Mouse (Mus musculus) intestine, embryonic 14.5 days (tissue): Measurements from ENCODE around the gene Ttf2. TPM values are rescaled to one million over a fixed set of nuclear protein-coding genes. Genes with fewer than 3 reads are reported as not detected.
A peak's percentile ranks its signal among the peaks of the same experiment; 100 is the strongest.

Source experiments
- ATAC-seq: fragments of 200-750 bp; cut with Nextera tagmentation; replicated peaks from 2 replicates; pipeline ENCODE4 v1.8.0; 2017; ENCODE audit warnings: low read depth, moderate number of reproducible peaks, moderate TSS enrichment, moderate library complexity; ENCODE audit not compliant: low FRiP score, low TSS enrichment
- DNase-seq: peaks from one replicate; pipeline ENCODE4 v3.0.0-alpha.2; 2018; ENCODE audit warnings: low spot score
- H3K27ac ChIP-seq: fragments of 300-500 bp; sonication (generic); 2 replicates; pipeline ENCODE4 v1.5.1; 2014; ENCODE audit warnings: low read depth, mild to moderate bottlenecking, control low read depth
- H3K27me3 ChIP-seq: fragments of 300-500 bp; sonication (generic); replicated peaks from 2 replicates; pipeline ENCODE4 v1.6.1; 2014; ENCODE audit warnings: low read length, control low read depth; ENCODE audit not compliant: control insufficient read depth, insufficient read depth
- H3K36me3 ChIP-seq: fragments of 300-500 bp; sonication (generic); 2 replicates; pipeline ENCODE4 v1.6.1; 2014; ENCODE audit warnings: low read length, control low read depth; ENCODE audit not compliant: control insufficient read depth, insufficient read depth
- H3K4me1 ChIP-seq: fragments of 300-500 bp; sonication (generic); replicated peaks from 2 replicates; pipeline ENCODE4 v1.6.1; 2014; ENCODE audit warnings: low read length, control low read depth, mixed read lengths; ENCODE audit not compliant: control insufficient read depth, insufficient read depth
- H3K4me2 ChIP-seq: fragments of 300-500 bp; sonication (generic); 2 replicates; pipeline ENCODE4 v1.6.1; 2014; ENCODE audit warnings: low read length
- H3K4me3 ChIP-seq: fragments of 300-500 bp; sonication (generic); 2 replicates; pipeline ENCODE4 v1.5.1; 2014; ENCODE audit warnings: low read depth, low read length, control low read depth, mixed read lengths
- H3K9ac ChIP-seq: fragments of 300-500 bp; sonication (generic); 2 replicates; pipeline ENCODE4 v1.6.1; 2014; ENCODE audit warnings: mild to moderate bottlenecking, low read length
- H3K9me3 ChIP-seq: fragments of 300-500 bp; sonication (generic); 2 replicates; pipeline ENCODE4 v1.6.1; 2016; ENCODE audit warnings: low read length, control low read depth; ENCODE audit not compliant: control insufficient read depth
- WGBS: fragments of 180-500 bp; shearing (Covaris S2); extraction: QIAGEN DNeasy Blood & Tissue Kit; methylation state at CpG from one replicate; pipeline ENCODE4 v1.1.7; 2014; 5-methylcytosine and 5-hydroxymethylcytosine counted together
- polyA plus RNA-seq: library from polyadenylated mRNA; unstranded; fragments of >200 nt; fragmentation: Nextera tagmentation; extraction: Ambion mirVana; gene quantifications from 2 replicates; pipeline ENCODE4 v1.2.1, GENCODE M21; 2014

Ttf2 gene
- polyA plus RNA-seq, 1 experiment from 2014 or later, result 16.2 TPM

DNA sequence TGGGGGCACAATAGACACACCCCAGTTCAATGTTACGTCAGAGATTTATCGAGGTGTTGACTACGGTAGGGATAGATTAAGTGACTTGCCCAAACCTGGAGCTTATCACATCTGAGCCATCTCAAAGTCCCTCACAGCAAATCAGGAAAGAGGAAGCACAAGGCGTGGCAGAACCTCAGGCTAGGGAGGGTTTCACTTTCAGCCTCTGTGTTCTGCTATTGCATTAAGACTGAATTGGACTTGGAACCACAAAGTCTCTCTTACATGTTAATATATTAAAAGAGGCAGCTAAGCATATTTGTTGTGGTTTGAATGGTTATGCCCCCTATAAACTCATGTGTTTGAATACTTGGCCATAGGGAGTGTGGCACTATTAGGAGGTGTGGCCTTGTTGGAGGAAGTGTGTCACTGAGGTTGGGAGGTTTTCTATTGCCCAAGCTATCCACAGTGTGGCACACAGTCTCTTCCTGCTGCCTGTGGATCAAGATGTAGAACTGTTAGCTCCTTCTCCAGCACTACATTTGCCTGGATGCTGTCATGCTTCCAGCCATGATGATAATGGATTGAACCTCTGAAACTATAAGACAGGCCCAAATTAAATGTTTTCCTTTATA lies 41.2 kb upstream of the Ttf2 start:
- no peaks in the 10 kb centered on the region for H3K9me3 ChIP-seq
- ATAC-seq (no peak), DNase-seq (no peak)
- H3K36me3 ChIP-seq, result no peaks in the 10 kb centered on the region
- H3K4me1 ChIP-seq, result peaks cover 5% of the 10 kb centered on the region
- no peak overlapping the region for H3K9ac ChIP-seq
- 83% methylated on average over 4 of the region's 4 CpGs for WGBS
- H3K4me2 ChIP-seq, result no peak overlapping the region
- H3K27me3 ChIP-seq, result no peaks in the 10 kb centered on the region
- no peak overlapping the region for H3K27ac ChIP-seq
- no peak overlapping the region for H3K4me3 ChIP-seq

DNA sequence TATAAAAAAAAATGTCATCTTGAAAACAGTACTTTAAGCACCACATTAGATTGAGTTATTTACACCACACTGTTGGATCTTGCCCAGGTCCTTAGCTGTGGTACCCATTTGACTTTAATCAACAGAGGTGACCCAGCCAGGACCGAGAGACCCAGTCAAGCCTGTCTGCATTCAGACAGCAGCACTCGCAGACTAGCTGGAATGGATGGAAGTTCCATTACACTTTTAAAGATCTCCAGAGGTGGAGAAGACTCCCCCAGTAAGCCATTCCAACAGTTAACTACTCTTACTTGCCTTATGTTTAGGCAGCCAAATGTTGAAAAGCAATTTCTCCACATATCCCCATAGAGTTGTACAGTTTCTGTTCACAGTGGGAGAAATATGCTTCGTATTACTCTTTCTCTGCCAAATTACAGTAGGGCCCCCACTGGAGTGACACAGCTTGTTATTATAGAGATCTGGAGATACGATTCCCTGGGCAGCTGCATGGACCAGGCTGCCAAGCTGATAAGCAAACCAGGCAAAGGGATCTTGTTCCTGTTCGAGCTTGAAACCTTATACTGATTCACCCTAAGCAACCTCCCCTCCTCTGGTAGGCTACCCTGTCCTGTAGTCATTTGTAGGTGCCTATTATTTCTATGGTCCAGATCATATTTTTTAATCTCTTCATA lies 37.8 kb upstream of the Ttf2 start:
- no peak for DNase-seq

DNA sequence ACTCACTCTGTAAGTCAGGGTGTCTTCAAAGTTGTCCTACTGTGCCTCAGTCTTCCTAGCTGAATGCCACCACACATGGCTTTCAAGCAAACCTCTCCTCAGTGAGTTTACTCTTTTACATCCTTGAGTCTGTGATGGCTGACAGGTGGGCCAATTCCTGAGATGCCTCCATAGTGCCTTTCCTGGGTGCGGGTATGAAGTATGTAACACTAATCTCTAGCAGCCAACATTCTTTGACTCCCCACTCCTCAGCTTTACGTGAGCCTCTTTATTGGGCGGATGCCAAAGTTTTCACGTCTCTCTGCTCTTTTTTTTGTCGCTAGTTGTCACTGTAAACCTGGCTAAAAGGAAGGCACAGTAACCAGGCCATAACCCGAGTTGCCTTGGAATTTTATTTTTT lies 35.9 kb upstream of the Ttf2 start:
- ATAC-seq (no peak), DNase-seq (no peak)
- no peak overlapping the region for H3K4me2 ChIP-seq
- no peak overlapping the region for H3K9ac ChIP-seq
- H3K4me1 ChIP-seq, result no peaks in the 10 kb centered on the region
- H3K36me3 ChIP-seq, result no peaks in the 10 kb centered on the region
- no peaks in the 10 kb centered on the region for H3K27me3 ChIP-seq
- 70% methylated on average over 6 of the region's 6 CpGs for WGBS
- no peak overlapping the region for H3K4me3 ChIP-seq
- no peaks in the 10 kb centered on the region for H3K9me3 ChIP-seq
- no peak overlapping the region for H3K27ac ChIP-seq

More for the DNA sequence above, 37.8 kb upstream of the Ttf2 start:
- H3K4me3 ChIP-seq, result no peak overlapping the region
- no peaks in the 10 kb centered on the region for H3K27me3 ChIP-seq
- WGBS, result 78% methylated on average over 5 of the region's 5 CpGs
- no peak overlapping the region for H3K4me2 ChIP-seq
- H3K9me3 ChIP-seq, result no peaks in the 10 kb centered on the region
- H3K27ac ChIP-seq, result no peak overlapping the region
- H3K4me1 ChIP-seq, result peaks cover 2% of the 10 kb centered on the region; the same call in 1 of the 2 replicates
- no peak for ATAC-seq
- H3K36me3 ChIP-seq, result no peaks in the 10 kb centered on the region
- H3K9ac ChIP-seq, result no peak overlapping the region

DNA sequence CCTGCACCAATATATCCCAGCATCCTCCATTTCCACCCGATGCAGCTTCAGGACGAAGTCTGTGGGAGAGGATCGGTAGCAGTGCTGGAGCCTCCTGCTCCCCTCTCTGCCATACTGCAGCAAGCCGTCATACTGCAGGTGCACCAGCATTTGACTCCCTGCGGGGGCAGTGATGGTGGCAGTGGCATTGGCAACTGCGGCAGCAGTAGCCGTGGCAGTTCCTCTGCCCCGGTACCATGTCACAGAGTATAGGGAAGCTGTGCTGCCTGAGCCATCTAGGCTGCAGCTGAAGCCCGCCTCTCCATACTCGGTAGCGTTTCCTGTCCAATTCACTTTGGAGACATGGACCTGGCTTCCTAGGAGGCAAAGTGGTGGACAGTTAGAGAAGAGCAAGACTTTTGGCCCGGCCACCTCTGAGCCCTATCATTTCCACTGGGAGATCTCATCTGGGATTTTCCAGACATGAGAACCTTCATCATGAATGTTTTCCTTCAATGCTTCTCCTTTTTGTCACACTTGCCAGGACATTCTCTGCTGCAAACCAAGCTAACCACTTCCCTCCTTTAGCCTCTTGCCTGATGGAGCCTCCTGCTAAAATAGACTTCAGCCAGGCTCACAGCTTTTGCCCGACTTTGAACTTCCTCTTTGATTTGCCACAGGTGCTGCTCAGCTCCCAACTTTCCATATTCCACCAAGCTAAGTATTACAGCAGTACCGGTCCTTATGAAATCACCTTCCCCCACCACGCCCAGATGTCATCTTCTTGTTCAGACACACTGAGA lies 34.3 kb upstream of the Ttf2 start:
- 86% methylated on average over 15 of the region's 15 CpGs for WGBS
- Histone ChIP-seq H3K9me3 (no peaks in the 10 kb centered on the region), H3K4me2 (no peak overlapping the region), H3K9ac (no peak overlapping the region), H3K27me3 (no peaks in the 10 kb centered on the region), H3K4me1 (no peaks in the 10 kb centered on the region), H3K4me3 (no peak overlapping the region), H3K36me3 (no peaks in the 10 kb centered on the region), H3K27ac (no peak overlapping the region)
- no peak for ATAC-seq
- no peak for DNase-seq

DNA sequence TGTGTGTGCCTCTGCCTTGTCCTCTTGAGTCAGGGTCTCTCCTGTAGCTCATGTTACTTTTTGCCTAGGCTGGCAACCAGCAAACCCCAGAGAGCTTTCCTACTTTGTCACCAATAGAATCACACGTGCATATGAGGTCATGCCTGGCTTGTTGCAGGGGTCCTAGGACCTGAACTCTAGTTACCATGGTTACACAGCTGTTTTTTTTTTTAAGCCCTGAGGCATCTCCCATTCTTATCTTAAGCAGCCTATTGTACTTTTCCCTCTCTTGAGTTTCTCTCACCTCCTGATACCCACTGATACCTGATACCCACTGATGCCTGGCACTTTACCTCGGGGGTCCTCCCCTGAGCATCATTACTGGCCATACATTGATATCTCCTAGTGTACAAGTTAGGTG lies 30.3 kb upstream of the Ttf2 start:
- 38% methylated on average over 2 of the region's 2 CpGs for WGBS
- H3K27ac ChIP-seq, result no peak overlapping the region

DNA sequence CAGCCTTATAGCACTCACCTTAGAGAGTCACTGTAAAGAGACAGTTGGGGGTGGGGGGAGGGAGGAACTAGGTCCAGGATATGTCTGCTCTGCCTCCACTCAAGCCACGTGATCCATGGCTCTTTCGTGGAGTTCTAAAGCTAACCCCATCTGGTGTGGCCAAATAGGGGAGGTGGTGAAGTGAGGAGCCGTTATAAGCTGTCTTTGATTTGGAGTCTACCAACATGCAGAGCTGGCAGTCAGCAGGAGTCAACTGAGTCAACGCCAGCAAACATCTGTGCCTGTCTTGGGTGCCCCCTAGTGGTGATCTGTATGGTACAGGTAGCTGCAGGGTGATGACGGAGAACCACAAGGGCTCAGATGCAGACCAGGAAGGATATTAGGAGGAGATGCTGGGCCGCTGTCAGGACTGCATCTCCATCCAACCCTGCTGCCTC lies 29.5 kb upstream of the Ttf2 start:
- ATAC-seq (0 out of 2 replicates have a peak, but pooled peaks have one; percentile 23), DNase-seq (peak; percentile 77)
- no peaks in the 10 kb centered on the region for H3K9me3 ChIP-seq
- H3K4me3 ChIP-seq, result no peak overlapping the region
- no peak overlapping the region for H3K27ac ChIP-seq
- 23% methylated on average over 6 of the region's 6 CpGs for WGBS
- no peaks in the 10 kb centered on the region for H3K36me3 ChIP-seq
- no peak overlapping the region for H3K4me2 ChIP-seq
- no peaks in the 10 kb centered on the region for H3K27me3 ChIP-seq
- H3K9ac ChIP-seq, result no peak overlapping the region
- H3K4me1 ChIP-seq, result 0 out of 2 replicates have a peak, but pooled peaks cover 3% of the 10 kb centered on the region

More for the DNA sequence above, 30.3 kb upstream of the Ttf2 start:
- ATAC-seq (no peak), DNase-seq (no peak)
- Histone ChIP-seq H3K36me3 (no peaks in the 10 kb centered on the region), H3K4me2 (no peak overlapping the region), H3K9ac (no peak overlapping the region), H3K27me3 (no peaks in the 10 kb centered on the region), H3K4me1 (0 out of 2 replicates have a peak, but pooled peaks cover 3% of the 10 kb centered on the region), H3K4me3 (no peak overlapping the region), H3K9me3 (no peaks in the 10 kb centered on the region)

DNA sequence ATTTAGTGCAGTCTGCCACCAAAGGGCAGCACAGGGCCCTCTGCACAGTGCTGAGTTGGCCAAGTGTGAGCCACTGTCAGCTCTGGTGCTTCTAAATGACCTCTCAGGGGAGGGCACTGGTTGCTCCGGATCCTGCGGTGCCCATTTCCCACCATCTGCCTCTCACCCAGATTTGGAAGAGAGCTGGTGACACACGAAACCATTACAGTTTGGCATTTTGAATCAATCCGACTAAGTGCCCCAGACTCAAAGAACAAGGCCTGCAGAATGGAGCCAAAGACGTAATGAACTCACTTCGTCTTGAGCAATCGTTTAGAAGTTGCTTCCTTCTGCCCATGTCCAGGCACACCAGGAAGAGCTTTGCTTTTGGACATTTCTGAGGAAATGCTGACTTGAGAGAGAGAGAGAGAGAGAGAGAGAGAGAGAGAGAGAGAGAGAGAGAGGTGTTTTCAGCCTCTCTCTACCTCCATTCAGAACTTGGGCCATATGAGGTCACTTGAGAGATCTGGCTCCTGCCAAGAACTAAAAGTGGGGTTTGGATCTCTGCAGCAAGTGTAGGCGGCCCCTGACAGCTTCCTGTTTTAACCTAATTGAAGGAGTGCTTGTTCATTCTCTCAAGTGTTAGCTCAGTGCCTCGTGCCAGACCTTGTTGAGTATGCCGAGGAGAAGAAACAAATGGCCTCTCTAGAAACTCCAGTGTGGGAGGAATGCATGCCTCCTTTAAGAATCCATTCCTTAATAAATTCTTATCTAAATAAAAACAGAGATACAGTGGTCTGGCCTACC lies 28.5 kb upstream of the Ttf2 start:
- Histone ChIP-seq H3K27me3 (no peaks in the 10 kb centered on the region), H3K4me3 (no peak overlapping the region), H3K4me1 (0 out of 2 replicates have a peak, but pooled peaks cover 3% of the 10 kb centered on the region), H3K36me3 (no peaks in the 10 kb centered on the region), H3K4me2 (no peak overlapping the region), H3K9ac (no peak overlapping the region), H3K9me3 (no peaks in the 10 kb centered on the region), H3K27ac (no peak overlapping the region)
- no peak for ATAC-seq
- no peak for DNase-seq
- WGBS, result 63% methylated on average over 10 of the region's 10 CpGs

DNA sequence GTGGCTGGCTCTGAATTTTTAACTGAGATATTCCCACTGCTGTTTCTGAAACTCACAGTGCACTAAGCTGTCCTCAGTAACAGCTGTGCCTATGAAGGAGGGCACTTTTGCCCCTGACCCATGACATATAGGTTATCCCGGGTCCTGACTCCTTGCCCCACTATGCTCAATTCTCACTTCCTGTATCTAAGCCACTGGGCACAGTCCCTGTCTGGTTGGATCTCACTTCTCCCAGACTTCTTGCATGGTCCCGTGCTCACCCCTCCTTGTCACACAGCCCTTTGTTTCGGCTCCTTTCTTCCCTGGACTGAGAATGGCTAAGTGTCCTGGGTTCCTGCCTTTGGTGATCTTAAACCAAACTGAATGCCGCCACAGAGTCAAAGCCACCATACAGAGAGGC lies 24.8 kb upstream of the Ttf2 start:
- Histone ChIP-seq H3K4me2 (no peak overlapping the region), H3K4me3 (no peak overlapping the region), H3K4me1 (0 out of 2 replicates have a peak, but pooled peaks cover 3% of the 10 kb centered on the region), H3K9me3 (no peaks in the 10 kb centered on the region), H3K9ac (no peak overlapping the region), H3K27ac (no peak overlapping the region), H3K36me3 (no peaks in the 10 kb centered on the region), H3K27me3 (no peaks in the 10 kb centered on the region)
- 75% methylated on average over 4 of the region's 4 CpGs for WGBS
- ATAC-seq (no peak), DNase-seq (no peak)
